Mouse (Mus musculus) neural tube, embryonic 13.5 days (tissue): Measurements from ENCODE around the gene Dnajc28. TPM values are rescaled to one million over a fixed set of nuclear protein-coding genes. Genes with fewer than 3 reads are reported as not detected.

ENCODE experiments used
- ATAC-seq: fragments of 200-750 bp; cut with Nextera tagmentation; 2 replicates; pipeline ENCODE4 v1.8.0; 2017; ENCODE audit warnings: low read depth, mild to moderate bottlenecking, moderate TSS enrichment, moderate library complexity
- H3K27ac ChIP-seq: fragments of 300-500 bp; sonication (generic); replicated peaks from 2 replicates; pipeline ENCODE4 v1.5.1; 2015; ENCODE audit warnings: moderate library complexity, mild to moderate bottlenecking, inconsistent platforms
- H3K27me3 ChIP-seq: fragments of 300-500 bp; sonication (generic); 2 replicates; pipeline ENCODE4 v1.6.1; 2015; ENCODE audit warnings: mild to moderate bottlenecking, inconsistent platforms
- H3K36me3 ChIP-seq: fragments of 300-500 bp; sonication (generic); 2 replicates; pipeline ENCODE4 v1.6.1; 2015; ENCODE audit warnings: mild to moderate bottlenecking, inconsistent platforms
- H3K4me1 ChIP-seq: fragments of 300-500 bp; sonication (generic); replicated peaks from 2 replicates; pipeline ENCODE4 v1.6.1; 2015; ENCODE audit warnings: inconsistent platforms
- H3K4me2 ChIP-seq: fragments of 300-500 bp; sonication (generic); 2 replicates; pipeline ENCODE4 v1.6.1; 2015; ENCODE audit warnings: inconsistent platforms, mild to moderate bottlenecking, moderate library complexity
- H3K4me3 ChIP-seq: fragments of 300-500 bp; sonication (generic); 2 replicates; pipeline ENCODE4 v1.5.1; 2015; ENCODE audit warnings: mild to moderate bottlenecking, inconsistent platforms
- H3K9ac ChIP-seq: fragments of 300-500 bp; sonication (generic); 2 replicates; pipeline ENCODE4 v1.6.1; 2015; ENCODE audit warnings: moderate library complexity, mild to moderate bottlenecking, inconsistent platforms
- H3K9me3 ChIP-seq: fragments of 300-500 bp; sonication (generic); 2 replicates; pipeline ENCODE4 v1.6.1; 2016; ENCODE audit warnings: inconsistent platforms
- WGBS: fragments of 180-500 bp; shearing (Covaris S2); methylation state at CpG from one replicate; pipeline ENCODE4 v1.1.7; 2015; 5-methylcytosine and 5-hydroxymethylcytosine counted together
- polyA plus RNA-seq: library from polyadenylated mRNA; unstranded; fragments of >200 nt; fragmentation: Nextera tagmentation; extraction: Ambion mirVana; gene quantifications from 2 replicates; pipeline ENCODE4 v1.2.1, GENCODE M21; 2015

Dnajc28 gene
- 6.9 and 7.0 TPM in 2 replicates for polyA plus RNA-seq

- H3K36me3 ChIP-seq, result peaks cover 42% of the 10 kb centered on the region
- ATAC-seq, result peak; percentile 92
- 10% methylated on average over 39 of the region's 39 CpGs for WGBS
Observed at GRCm38 (mm10) chr16:91618511-91619501, at the start of gene Dnajc28. Dnajc28 (minus strand) TSS chr16:91619026.

GRCm38 (mm10) chr16:91663795-91664194 lies 45.0 kb upstream of the Dnajc28 start:
- peaks cover 18% of the 10 kb centered on the region for H3K4me1 ChIP-seq
- H3K4me2 ChIP-seq, result no peak overlapping the region
- no peak overlapping the region for H3K9ac ChIP-seq
- 95% methylated on average over 3 of the region's 3 CpGs for WGBS
- ATAC-seq, result no peak
- H3K36me3 ChIP-seq, result peaks cover 89% of the 10 kb centered on the region
- no peaks in the 10 kb centered on the region for H3K27me3 ChIP-seq
- H3K27ac ChIP-seq, result no peak overlapping the region
- H3K9me3 ChIP-seq, result no peaks in the 10 kb centered on the region
- no peak overlapping the region for H3K4me3 ChIP-seq

More at GRCm38 (mm10) chr16:91618511-91619501, at the start of gene Dnajc28:
- Histone ChIP-seq H3K4me3 (peak within 1 kb of the TSS; percentile 73), H3K27ac (no peak within 1 kb of the TSS), H3K9me3 (no peaks in the 10 kb centered on the region), H3K9ac (peak within 1 kb of the TSS; percentile 82), H3K4me2 (peak within 1 kb of the TSS; percentile 64), H3K4me1 (peaks cover 5% of the 10 kb centered on the region), H3K27me3 (no peaks in the 10 kb centered on the region)

GRCm38 (mm10) chr16:91662336-91662735 lies 43.5 kb upstream of the Dnajc28 start:
- H3K9me3 ChIP-seq, result no peaks in the 10 kb centered on the region
- H3K36me3 ChIP-seq, result peaks cover 93% of the 10 kb centered on the region
- no peak for ATAC-seq
- no peaks in the 10 kb centered on the region for H3K27me3 ChIP-seq
- H3K4me3 ChIP-seq, result no peak overlapping the region
- no peak overlapping the region for H3K27ac ChIP-seq
- no peak overlapping the region for H3K4me2 ChIP-seq
- H3K4me1 ChIP-seq, result peaks cover 18% of the 10 kb centered on the region
- no peak overlapping the region for H3K9ac ChIP-seq
- 94% methylated on average over 16 of the region's 16 CpGs for whole genome bisulfite sequencing

GRCm38 (mm10) chr16:91661397-91661796 lies 42.6 kb upstream of the Dnajc28 start:
- Histone ChIP-seq H3K36me3 (peaks cover 93% of the 10 kb centered on the region), H3K27ac (no peak overlapping the region), H3K4me2 (no peak overlapping the region), H3K4me3 (no peak overlapping the region), H3K9ac (no peak overlapping the region), H3K4me1 (peaks cover 18% of the 10 kb centered on the region), H3K9me3 (no peaks in the 10 kb centered on the region), H3K27me3 (no peaks in the 10 kb centered on the region)
- ATAC-seq, result no peak
- WGBS, result 50% methylated on average over 1 of the region's 1 CpGs

- Histone ChIP-seq H3K27me3 (no peaks in the 10 kb centered on the region), H3K36me3 (peaks cover 93% of the 10 kb centered on the region), H3K27ac (no peak overlapping the region), H3K9me3 (no peaks in the 10 kb centered on the region), H3K4me3 (no peak overlapping the region), H3K4me1 (peaks cover 18% of the 10 kb centered on the region), H3K4me2 (no peak overlapping the region), H3K9ac (no peak overlapping the region)
- ATAC-seq, result no peak
- 98% methylated on average over 20 of the region's 20 CpGs for WGBS
Observed at GRCm38 (mm10) chr16:91659798-91660197, 41.0 kb upstream of the Dnajc28 start.

GRCm38 (mm10) chr16:91658471-91658870 lies 39.6 kb upstream of the Dnajc28 start:
- ATAC-seq, result no peak
- WGBS, result 96% methylated on average over 5 of the region's 5 CpGs

GRCm38 (mm10) chr16:91657285-91657684 lies 38.5 kb upstream of the Dnajc28 start:
- H3K27ac ChIP-seq, result no peak overlapping the region
- H3K27me3 ChIP-seq, result no peaks in the 10 kb centered on the region
- peaks cover 86% of the 10 kb centered on the region for H3K36me3 ChIP-seq
- 98% methylated on average over 17 of the region's 17 CpGs for WGBS
- ATAC-seq, result 0 out of 2 replicates have a peak, but pooled peaks have one; percentile 23
- no peak overlapping the region for H3K9ac ChIP-seq
- H3K4me3 ChIP-seq, result no peak overlapping the region
- H3K4me2 ChIP-seq, result no peak overlapping the region
- no peaks in the 10 kb centered on the region for H3K9me3 ChIP-seq
- H3K4me1 ChIP-seq, result peaks cover 18% of the 10 kb centered on the region

More at GRCm38 (mm10) chr16:91658471-91658870, 39.6 kb upstream of the Dnajc28 start:
- H3K27me3 ChIP-seq, result no peaks in the 10 kb centered on the region
- H3K27ac ChIP-seq, result no peak overlapping the region
- no peak overlapping the region for H3K4me3 ChIP-seq
- H3K4me2 ChIP-seq, result no peak overlapping the region
- peaks cover 18% of the 10 kb centered on the region for H3K4me1 ChIP-seq
- no peak overlapping the region for H3K9ac ChIP-seq
- peaks cover 93% of the 10 kb centered on the region for H3K36me3 ChIP-seq
- no peaks in the 10 kb centered on the region for H3K9me3 ChIP-seq

GRCm38 (mm10) chr16:91655285-91655684 lies 36.5 kb upstream of the Dnajc28 start:
- WGBS, result 98% methylated on average over 9 of the region's 9 CpGs
- no peaks in the 10 kb centered on the region for H3K9me3 ChIP-seq
- no peak overlapping the region for H3K27ac ChIP-seq
- no peak for ATAC-seq
- H3K4me1 ChIP-seq, result peaks cover 8% of the 10 kb centered on the region
- H3K27me3 ChIP-seq, result no peaks in the 10 kb centered on the region
- no peak overlapping the region for H3K4me2 ChIP-seq
- H3K9ac ChIP-seq, result no peak overlapping the region
- peaks cover 81% of the 10 kb centered on the region for H3K36me3 ChIP-seq
- no peak overlapping the region for H3K4me3 ChIP-seq

GRCm38 (mm10) chr16:91652191-91652590 lies 33.4 kb upstream of the Dnajc28 start:
- H3K27me3 ChIP-seq, result no peaks in the 10 kb centered on the region
- no peak overlapping the region for H3K9ac ChIP-seq
- H3K4me1 ChIP-seq, result peaks cover 18% of the 10 kb centered on the region
- H3K4me2 ChIP-seq, result no peak overlapping the region
- 96% methylated on average over 3 of the region's 3 CpGs for WGBS
- no peaks in the 10 kb centered on the region for H3K9me3 ChIP-seq
- H3K4me3 ChIP-seq, result no peak overlapping the region
- no peak overlapping the region for H3K27ac ChIP-seq
- no peak for ATAC-seq
- peaks cover 50% of the 10 kb centered on the region for H3K36me3 ChIP-seq

- Histone ChIP-seq H3K9ac (no peak overlapping the region), H3K27ac (no peak overlapping the region), H3K36me3 (peaks cover 26% of the 10 kb centered on the region), H3K9me3 (no peaks in the 10 kb centered on the region), H3K27me3 (no peaks in the 10 kb centered on the region), H3K4me1 (peaks cover 28% of the 10 kb centered on the region), H3K4me2 (peak overlapping the region; percentile 35; the same call in 1 of the 2 replicates), H3K4me3 (no peak overlapping the region)
- ATAC-seq, result no peak
Observed at GRCm38 (mm10) chr16:91649781-91650180, 31.0 kb upstream of the Dnajc28 start.

- Histone ChIP-seq H3K4me3 (peak overlapping the region; percentile 84), H3K9ac (peak overlapping the region; percentile 64), H3K4me2 (peak overlapping the region; percentile 97), H3K4me1 (peaks cover 31% of the 10 kb centered on the region), H3K9me3 (no peaks in the 10 kb centered on the region), H3K27ac (no peak overlapping the region), H3K36me3 (peaks cover 22% of the 10 kb centered on the region), H3K27me3 (no peaks in the 10 kb centered on the region)
- no peak for ATAC-seq
- 61% methylated on average over 3 of the region's 3 CpGs for WGBS
Observed at GRCm38 (mm10) chr16:91649246-91649645, 30.4 kb upstream of the Dnajc28 start.

- H3K4me1 ChIP-seq, result peaks cover 31% of the 10 kb centered on the region
- H3K9me3 ChIP-seq, result no peaks in the 10 kb centered on the region
- H3K9ac ChIP-seq, result peak overlapping the region; percentile 91
- peak overlapping the region; percentile 97 for H3K4me2 ChIP-seq
- no peaks in the 10 kb centered on the region for H3K27me3 ChIP-seq
- peaks cover 17% of the 10 kb centered on the region for H3K36me3 ChIP-seq
- under 1% methylated on average over 25 of the region's 25 CpGs for WGBS
- ATAC-seq, result peak; percentile 68
- H3K27ac ChIP-seq, result peak overlapping the region; percentile 99
- peak overlapping the region; percentile 84 for H3K4me3 ChIP-seq
Observed at GRCm38 (mm10) chr16:91648220-91648550, 29.4 kb upstream of the Dnajc28 start.
